Mouse (Mus musculus) heart, adult 9 months (tissue): ENCODE data around the gene Gm49510.

Source experiments
- DNase-seq, 2 experiments: peaks; one replicate each; pipeline ENCODE4 v3.0.0; 2022; ENCODE audit warnings: low spot score in 2 of 2

Gene Gm49510

GRCm38 (mm10) chr15:78915660-78916017 is 16.2 kb downstream of the Gm49510 start:
- peak; percentile 74 to 79 for DNase-seq

GRCm38 (mm10) chr15:78916052-78916826 is 16.8 kb downstream of the Gm49510 start:
- no peak for DNase-seq

GRCm38 (mm10) chr15:78918126-78918525 is 18.7 kb downstream of the Gm49510 start:
- no peak for DNase-seq

- DNase-seq, result no peak
These were observed 20.4 kb downstream of the Gm49510 start for GRCm38 (mm10) chr15:78919914-78920313.

GRCm38 (mm10) chr15:78922700-78923099 is 23.2 kb downstream of the Gm49510 start:
- no peak for DNase-seq

- no peak for DNase-seq
These were observed 24.1 kb downstream of the Gm49510 start for GRCm38 (mm10) chr15:78923585-78923984.

GRCm38 (mm10) chr15:78925129-78925528 is 25.7 kb downstream of the Gm49510 start:
- DNase-seq, result no peak

GRCm38 (mm10) chr15:78926021-78926919 is 26.8 kb downstream of the Gm49510 start, which contains the start of gene Lgals1:
Gene Lgals1, plus strand, starts transcription at chr15:78926725.
- DNase-seq, result peak; percentile 92 to 93

- DNase-seq, result peak; percentile 40 to 56
These were observed 27.7 kb downstream of the Gm49510 start for GRCm38 (mm10) chr15:78927021-78927787.

- peak; percentile 85 to 89 for DNase-seq
These were observed 28.5 kb downstream of the Gm49510 start for GRCm38 (mm10) chr15:78927788-78928457.

- DNase-seq, result no peak
These were observed 29.1 kb downstream of the Gm49510 start for GRCm38 (mm10) chr15:78928539-78928938.

- no peak for DNase-seq
These were observed 30.8 kb downstream of the Gm49510 start for GRCm38 (mm10) chr15:78930192-78930706.

- no peak for DNase-seq
These were observed 31.4 kb downstream of the Gm49510 start for GRCm38 (mm10) chr15:78930801-78931426.

GRCm38 (mm10) chr15:78931577-78931976 is 32.1 kb downstream of the Gm49510 start:
- DNase-seq, result peak; percentile 50 to 61

GRCm38 (mm10) chr15:78934784-78935320 is 35.4 kb downstream of the Gm49510 start, which contains the start of gene Nol12:
Gene Nol12, plus strand, starts transcription at chr15:78934933.
- peak; percentile 71 to 86 for DNase-seq

- no peak for DNase-seq
These were observed 36.9 kb downstream of the Gm49510 start for GRCm38 (mm10) chr15:78936403-78936802.

GRCm38 (mm10) chr15:78937311-78937710 is 37.8 kb downstream of the Gm49510 start:
- no peak for DNase-seq

GRCm38 (mm10) chr15:78937963-78938362 is 38.5 kb downstream of the Gm49510 start:
- DNase-seq, result no peak

- DNase-seq, result no peak
These were observed 40.9 kb downstream of the Gm49510 start for GRCm38 (mm10) chr15:78940325-78940724.

GRCm38 (mm10) chr15:78942663-78943062 is 43.2 kb downstream of the Gm49510 start:
- DNase-seq, result peak; percentile 78 to 84
